Mouse (Mus musculus) MEL (cell line): Measurements from ENCODE around the gene Smlr1. TPM values are rescaled to one million over a fixed set of nuclear protein-coding genes. Genes with fewer than 3 reads are reported as not detected.

ENCODE experiments used
- DNase-seq: peaks from one replicate; pipeline ENCODE4 v3.0.0; 2011; ENCODE audit warnings: low read depth, low spot score
- H3K27ac ChIP-seq: 2 replicates; pipeline ENCODE4 v1.5.1; 2012; ENCODE audit warnings: low read depth, mild to moderate bottlenecking, control low read depth, low read length, moderate library complexity; ENCODE audit not compliant: control insufficient read depth
- H3K27me3 ChIP-seq, 2 experiments: fragments of 150-350 bp in 1 of 2; sonication (generic) in 1 of 2; 2 replicates each; pipeline ENCODE4 v1.6.1; 2012; ENCODE audit warnings: low read length in 2 of 2, mild to moderate bottlenecking in 2 of 2, improper control_type of control experiment in 1 of 2, moderate library complexity in 1 of 2; ENCODE audit not compliant: insufficient read depth in 2 of 2, control insufficient read depth in 1 of 2
- H3K36me3 ChIP-seq, 2 experiments: 2 replicates each; pipeline ENCODE4 v1.6.1; 2012 to 2014; ENCODE audit warnings: low read length in 2 of 2, improper control_type of control experiment in 1 of 2, inconsistent platforms in 1 of 2, mild to moderate bottlenecking in 1 of 2; ENCODE audit not compliant: insufficient read depth in 2 of 2, control insufficient read depth in 1 of 2
- H3K4me1 ChIP-seq, 2 experiments: fragments of 150-350 bp in 1 of 2; sonication (generic) in 1 of 2; 2 replicates each; pipeline ENCODE4 v1.6.1; 2012; ENCODE audit warnings: low read length in 2 of 2, improper control_type of control experiment in 1 of 2, mild to moderate bottlenecking in 1 of 2; ENCODE audit not compliant: insufficient read depth in 2 of 2, control insufficient read depth in 1 of 2
- H3K4me3 ChIP-seq, 2 experiments: fragments of 150-350 bp in 1 of 2; sonication (generic) in 1 of 2; 2 replicates each; pipeline ENCODE4 v1.5.1; 2012; ENCODE audit warnings: low read depth in 2 of 2, low read length in 2 of 2, mild to moderate bottlenecking in 2 of 2, moderate library complexity in 2 of 2, control low read depth in 1 of 2, improper control_type of control experiment in 1 of 2; ENCODE audit not compliant: control insufficient read depth in 1 of 2, insufficient read depth in 1 of 2
- H3K79me2 ChIP-seq: 2 replicates; pipeline ENCODE4 v1.6.1; 2012; ENCODE audit warnings: mild to moderate bottlenecking, low read length, moderate library complexity; ENCODE audit not compliant: control insufficient read depth, poor library complexity, insufficient read depth
- H3K9ac ChIP-seq: 2 replicates; pipeline ENCODE4 v1.6.1; 2012; ENCODE audit warnings: low read depth, mild to moderate bottlenecking, control low read depth, low read length, moderate library complexity; ENCODE audit not compliant: control insufficient read depth, poor library complexity, severe bottlenecking
- H3K9me3 ChIP-seq: fragments of 150-350 bp; sonication (generic); replicated peaks from 2 replicates; pipeline ENCODE4 v1.6.1; 2012; ENCODE audit warnings: mild to moderate bottlenecking, low read length, improper control_type of control experiment, moderate library complexity; ENCODE audit not compliant: insufficient read depth
- BHLHE40 ChIP-seq: IDR thresholded peaks from 2 replicates; pipeline ENCODE4 v1.6.1; 2012; ENCODE audit warnings: low read depth, mild to moderate bottlenecking, inconsistent platforms, low read length, improper control_type of control experiment, borderline replicate concordance
- CHD2 ChIP-seq: IDR thresholded peaks from 2 replicates; pipeline ENCODE4 v1.6.1; 2011; ENCODE audit warnings: low read length, improper control_type of control experiment
- CTCF ChIP-seq, 3 experiments: IDR thresholded peaks in 2 of 3; conservative IDR thresholded peaks in 1 of 3; 2 replicates each; pipeline ENCODE4 v1.5.1; 2011 to 2012; ENCODE audit warnings: low read length in 3 of 3, low read depth in 2 of 3, mild to moderate bottlenecking in 2 of 3, improper control_type of control experiment in 1 of 3, inconsistent platforms in 1 of 3, mixed read lengths in 1 of 3, moderate library complexity in 1 of 3; ENCODE audit not compliant: control insufficient read depth in 1 of 3, insufficient read depth in 1 of 3, poor library complexity in 1 of 3, severe bottlenecking in 1 of 3
- E2F4 ChIP-seq: IDR thresholded peaks from 2 replicates; pipeline ENCODE4 v1.6.1; 2011; ENCODE audit warnings: low read depth, low read length, improper control_type of control experiment, borderline replicate concordance
- ELF1 ChIP-seq: IDR thresholded peaks from 2 replicates; pipeline ENCODE4 v1.6.1; 2014; ENCODE audit warnings: low read depth, mild to moderate bottlenecking, inconsistent platforms, low read length, improper control_type of control experiment, moderate library complexity
- EP300 ChIP-seq, 2 experiments: IDR thresholded peaks; 2 replicates each; pipeline ENCODE4 v1.6.1; 2011; ENCODE audit warnings: improper control_type of control experiment in 2 of 2, low read length in 2 of 2, low read depth in 1 of 2, mild to moderate bottlenecking in 1 of 2
- GATA1 ChIP-seq: IDR thresholded peaks from 2 replicates; pipeline ENCODE4 v1.6.1; 2011; ENCODE audit warnings: low read depth, low read length, improper control_type of control experiment
- KAT2A ChIP-seq: conservative IDR thresholded peaks from 2 replicates; pipeline ENCODE4 v1.6.1; 2012; ENCODE audit warnings: low read depth, low read length, improper control_type of control experiment, inconsistent platforms
- MAFK ChIP-seq: IDR thresholded peaks from 2 replicates; pipeline ENCODE4 v1.6.1; 2011; ENCODE audit warnings: low read depth, mild to moderate bottlenecking, low read length, improper control_type of control experiment, borderline replicate concordance
- MAX ChIP-seq: IDR thresholded peaks from 2 replicates; pipeline ENCODE4 v1.6.1; 2011; ENCODE audit warnings: low read length, improper control_type of control experiment
- MAZ ChIP-seq: IDR thresholded peaks from 2 replicates; pipeline ENCODE4 v1.6.1; 2012; ENCODE audit warnings: low read depth, mild to moderate bottlenecking, inconsistent platforms, low read length, improper control_type of control experiment
- MXI1 ChIP-seq: IDR thresholded peaks from 2 replicates; pipeline ENCODE4 v1.6.1; 2011; ENCODE audit warnings: mild to moderate bottlenecking, low read depth, low read length, improper control_type of control experiment
- MYC ChIP-seq: IDR thresholded peaks from 2 replicates; pipeline ENCODE4 v1.6.1; 2011; ENCODE audit warnings: low read depth, mild to moderate bottlenecking, low read length, improper control_type of control experiment, moderate library complexity
- NELFE ChIP-seq: IDR thresholded peaks from 2 replicates; pipeline ENCODE4 v1.6.1; 2011; ENCODE audit warnings: low read depth, low read length, improper control_type of control experiment
- NRF1 ChIP-seq: IDR thresholded peaks from 2 replicates; pipeline ENCODE4 v1.6.1; 2014; ENCODE audit warnings: low read depth, mild to moderate bottlenecking, inconsistent platforms, low read length, improper control_type of control experiment, moderate library complexity; ENCODE audit not compliant: poor library complexity, insufficient read depth, severe bottlenecking
- POLR2AphosphoS2 ChIP-seq: IDR thresholded peaks from 2 replicates; pipeline ENCODE4 v1.6.1; 2011; ENCODE audit warnings: low read length, improper control_type of control experiment
- RCOR1 ChIP-seq: IDR thresholded peaks from 2 replicates; pipeline ENCODE4 v1.6.1; 2012; ENCODE audit warnings: low read depth, mild to moderate bottlenecking, inconsistent platforms, low read length, improper control_type of control experiment
- SIN3A ChIP-seq: IDR thresholded peaks from 2 replicates; pipeline ENCODE4 v1.6.1; 2012; ENCODE audit warnings: low read length, improper control_type of control experiment, inconsistent platforms
- SMC3 ChIP-seq: IDR thresholded peaks from 2 replicates; pipeline ENCODE4 v1.6.1; 2011; ENCODE audit warnings: low read depth, low read length, improper control_type of control experiment
- TCF12 ChIP-seq: IDR thresholded peaks from 2 replicates; pipeline ENCODE4 v1.6.1; 2014; ENCODE audit warnings: low read depth, mild to moderate bottlenecking, inconsistent platforms, low read length, improper control_type of control experiment, moderate library complexity
- UBTF ChIP-seq: IDR thresholded peaks from 2 replicates; pipeline ENCODE4 v1.6.1; 2012; ENCODE audit warnings: low read depth, mild to moderate bottlenecking, inconsistent platforms, low read length, improper control_type of control experiment, moderate library complexity, borderline replicate concordance; ENCODE audit not compliant: insufficient read depth
- USF2 ChIP-seq, 2 experiments: IDR thresholded peaks; 2 replicates each; pipeline ENCODE4 v1.6.1; 2011 to 2012; ENCODE audit warnings: improper control_type of control experiment in 2 of 2, low read length in 2 of 2, borderline replicate concordance in 1 of 2, inconsistent platforms in 1 of 2, low read depth in 1 of 2, mild to moderate bottlenecking in 1 of 2; ENCODE audit not compliant: insufficient read depth in 1 of 2
- ZC3H11A ChIP-seq: IDR thresholded peaks from 2 replicates; pipeline ENCODE4 v1.6.1; 2012; ENCODE audit warnings: low read depth, mild to moderate bottlenecking, inconsistent platforms, low read length, improper control_type of control experiment
- ZKSCAN1 ChIP-seq: IDR thresholded peaks from 2 replicates; pipeline ENCODE4 v1.6.1; 2012; ENCODE audit warnings: low read depth, mild to moderate bottlenecking, inconsistent platforms, low read length, improper control_type of control experiment, moderate library complexity
- ZNF384 ChIP-seq: IDR thresholded peaks from 2 replicates; pipeline ENCODE4 v1.6.1; 2012; ENCODE audit warnings: low read depth, mild to moderate bottlenecking, inconsistent platforms, low read length, improper control_type of control experiment
- polyA plus RNA-seq, 2 experiments: library from polyadenylated mRNA; stranded (reverse) in 1 of 2; unstranded in 1 of 2; fragments of >175 nt in 1 of 2; fragments of >200 nt in 1 of 2; gene quantifications; 2 replicates each; pipeline versions ENCODE4 v1.2.1 to v1.2.4; 2012; ENCODE audit warnings: low replicate concordance in 2 of 2, low read depth in 1 of 2; ENCODE audit not compliant: insufficient read length in 2 of 2, insufficient read depth in 1 of 2, missing spikeins in 1 of 2
- total RNA-seq: library from RNA; depleted of rRNA; stranded (reverse); fragments of 300-350 nt; gene quantifications from 2 replicates; pipeline ENCODE4 v1.2.3, GENCODE M21; 2012

Smlr1 gene
- total and polyA plus RNA-seq, 3 experiments, result not detected

GRCm38 (mm10) chr10:25536621-25537020 lies 554 bp upstream of the Smlr1 start:
- Histone ChIP-seq H3K9ac (no peak overlapping the region), H3K27me3 (no peaks in the 10 kb centered on the region; a peak in 1 of 4 replicates), H3K27ac (no peak overlapping the region), H3K4me1 (peaks cover 0 to 2% of the 10 kb centered on the region in 2 experiments; a peak in 2 of 4 replicates), H3K9me3 (no peaks in the 10 kb centered on the region), H3K4me3 (no peak overlapping the region), H3K36me3 (0 out of 4 replicates have a peak, but pooled peaks cover 0 to 2% of the 10 kb centered on the region in 2 experiments), H3K79me2 (no peaks in the 10 kb centered on the region)
- no peak for DNase-seq
- TF ChIP-seq CHD2, result no peak
- TF ChIP-seq MXI1, result no peak
- no peak for TF ChIP-seq BHLHE40
- TF ChIP-seq ZC3H11A, result no peak
- no peak for TF ChIP-seq ZKSCAN1
- no peak for TF ChIP-seq NELFE
- TF ChIP-seq CTCF (IDR thresholded peaks at IDR 0.05 in 2 of 3, conservative IDR thresholded peaks at IDR 0.05 in 1 of 3; ENCODE audit: control insufficient read depth in 1 of 3, insufficient read depth in 1 of 3, low read depth in 2 of 3, low read length in 3 of 3, poor library complexity in 1 of 3, severe bottlenecking in 1 of 3), result no peak
- no peak for TF ChIP-seq MAZ
- no peak for TF ChIP-seq POLR2AphosphoS2
- no peak for TF ChIP-seq E2F4
- no peak for TF ChIP-seq KAT2A
- TF ChIP-seq EP300 (IDR thresholded peaks at IDR 0.05; ENCODE audit: low read depth in 1 of 2, low read length in 2 of 2), result no peak
- no peak for TF ChIP-seq RCOR1
- TF ChIP-seq ZNF384, result no peak
- TF ChIP-seq TCF12, result no peak
- no peak for TF ChIP-seq SIN3A
- TF ChIP-seq USF2 (IDR thresholded peaks at IDR 0.05; ENCODE audit: borderline replicate concordance in 1 of 2, insufficient read depth in 1 of 2, low read depth in 1 of 2, low read length in 2 of 2), result no peak
- no peak for TF ChIP-seq MYC
- no peak for TF ChIP-seq SMC3

DNA sequence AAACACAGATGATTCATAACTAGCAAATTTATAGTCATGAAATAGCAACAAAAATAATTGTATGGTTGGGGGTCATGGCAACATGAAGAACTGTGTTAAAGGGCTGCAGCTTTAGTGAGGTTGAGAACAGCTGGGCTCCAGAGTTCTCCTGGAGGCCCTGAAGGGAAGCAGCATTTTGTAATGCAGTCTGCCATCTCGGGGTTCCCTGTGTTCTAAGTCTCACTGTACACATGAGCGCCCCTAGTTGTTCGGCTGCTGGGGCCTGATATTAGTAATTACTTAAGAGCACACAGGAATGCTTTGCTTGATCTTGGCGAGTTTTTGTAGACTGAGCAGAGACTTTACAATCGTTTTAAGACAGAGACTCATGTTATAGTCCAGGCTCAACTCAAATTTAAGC lies 1.6 kb downstream of the Smlr1 start:
- no peak overlapping the region for H3K27ac ChIP-seq
- no peaks in the 10 kb centered on the region for H3K79me2 ChIP-seq
- DNase-seq, result no peak
- no peaks in the 10 kb centered on the region; a peak in 1 of 4 replicates for H3K4me1 ChIP-seq
- no peak overlapping the region for H3K4me3 ChIP-seq
- H3K9me3 ChIP-seq, result no peaks in the 10 kb centered on the region
- no peak overlapping the region for H3K9ac ChIP-seq
- H3K36me3 ChIP-seq, result no peaks in the 10 kb centered on the region
- no peaks in the 10 kb centered on the region; a peak in 1 of 4 replicates for H3K27me3 ChIP-seq
- TF ChIP-seq MAX (no peak), RCOR1 (no peak), USF2 (IDR thresholded peaks at IDR 0.05; ENCODE audit: borderline replicate concordance in 1 of 2, insufficient read depth in 1 of 2, low read depth in 1 of 2, low read length in 2 of 2) (no peak), POLR2AphosphoS2 (no peak), GATA1 (no peak), ZKSCAN1 (no peak), TCF12 (no peak), NRF1 (no peak), UBTF (no peak), EP300 (IDR thresholded peaks at IDR 0.05; ENCODE audit: low read depth in 1 of 2, low read length in 2 of 2) (no peak), MYC (no peak), BHLHE40 (no peak), MAFK (no peak), ZNF384 (no peak), NELFE (no peak), ELF1 (no peak)
- TF ChIP-seq, all 39 proteins: peak for 0
